Mouse (Mus musculus) lung, embryonic 16.5 days (tissue): ENCODE results near the gene Spata18. TPM values are rescaled to one million over a fixed set of nuclear protein-coding genes. Genes with fewer than 3 reads are reported as not detected.

Experiments used
- ATAC-seq: fragments of 200-750 bp; cut with Nextera tagmentation; 2 replicates; pipeline ENCODE4 v1.8.0; 2017; ENCODE audit warnings: low read depth, mild to moderate bottlenecking, moderate library complexity
- H3K27ac ChIP-seq: fragments of 300-500 bp; sonication (generic); 2 replicates; pipeline ENCODE4 v1.5.1; 2014; ENCODE audit warnings: mild to moderate bottlenecking, control low read depth, low read length
- H3K27me3 ChIP-seq: fragments of 300-500 bp; sonication (generic); 2 replicates; pipeline ENCODE4 v1.6.1; 2014; ENCODE audit warnings: low read depth, low read length, mixed read lengths; ENCODE audit not compliant: control insufficient read depth, insufficient read depth
- H3K36me3 ChIP-seq: fragments of 300-500 bp; sonication (generic); 2 replicates; pipeline ENCODE4 v1.6.1; 2014; ENCODE audit warnings: low read length; ENCODE audit not compliant: control insufficient read depth, insufficient read depth
- H3K4me1 ChIP-seq: fragments of 300-500 bp; sonication (generic); replicated peaks from 2 replicates; pipeline ENCODE4 v1.6.1; 2014; ENCODE audit warnings: low read length, mixed read lengths; ENCODE audit not compliant: control insufficient read depth, insufficient read depth
- H3K4me2 ChIP-seq: fragments of 300-500 bp; sonication (generic); 2 replicates; pipeline ENCODE4 v1.6.1; 2014; ENCODE audit warnings: low read depth, low read length, control low read depth
- H3K4me3 ChIP-seq: fragments of 300-500 bp; sonication (generic); 2 replicates; pipeline ENCODE4 v1.5.1; 2014; ENCODE audit warnings: mild to moderate bottlenecking, low read length, control low read depth
- H3K9ac ChIP-seq: fragments of 300-500 bp; sonication (generic); 2 replicates; pipeline ENCODE4 v1.6.1; 2014; ENCODE audit warnings: low read length, control low read depth
- H3K9me3 ChIP-seq: fragments of 300-500 bp; sonication (generic); 2 replicates; pipeline ENCODE4 v1.6.1; 2016; ENCODE audit warnings: low read length; ENCODE audit not compliant: control insufficient read depth
- WGBS: fragments of 180-500 bp; shearing (Covaris S2); extraction: QIAGEN DNeasy Blood & Tissue Kit; methylation state at CpG from one replicate; pipeline ENCODE4 v1.1.7; 2014; 5-methylcytosine and 5-hydroxymethylcytosine counted together
- polyA plus RNA-seq: library from polyadenylated mRNA; unstranded; fragments of >200 nt; fragmentation: Nextera tagmentation; extraction: Ambion mirVana; gene quantifications from 2 replicates; pipeline ENCODE4 v1.2.1, GENCODE M21; 2015

Gene Spata18
- polyA plus RNA-seq: 4.3 and 5.8 TPM in 2 replicates

- Histone ChIP-seq H3K4me2 (peak within 1 kb of the TSS; percentile 100), H3K4me3 (peak within 1 kb of the TSS; percentile 63), H3K27ac (no peak within 1 kb of the TSS), H3K27me3 (peaks cover 45% of the 10 kb centered on the region), H3K4me1 (peaks cover 27% of the 10 kb centered on the region), H3K9ac (peak within 1 kb of the TSS; percentile 57), H3K36me3 (no peaks in the 10 kb centered on the region), H3K9me3 (no peaks in the 10 kb centered on the region)
- whole genome bisulfite sequencing: under 1% methylated on average over 56 of the region's 57 CpGs
- ATAC-seq: peak; percentile 44
These were observed at the start of gene Spata18 for GRCm38 (mm10) chr5:73651061-73651854. Gene Spata18 (plus strand): TSS chr5:73651379.

- Histone ChIP-seq H3K9me3 (no peaks in the 10 kb centered on the region), H3K36me3 (no peaks in the 10 kb centered on the region), H3K9ac (no peak overlapping the region), H3K27me3 (no peaks in the 10 kb centered on the region), H3K4me1 (no peaks in the 10 kb centered on the region), H3K27ac (no peak overlapping the region), H3K4me3 (no peak overlapping the region), H3K4me2 (no peak overlapping the region)
- WGBS: 71% methylated on average over 3 of the region's 3 CpGs
- ATAC-seq: no peak
These were observed 48.3 kb upstream of the Spata18 start for GRCm38 (mm10) chr5:73602865-73603264.

GRCm38 (mm10) chr5:73604542-73604941 is 46.6 kb upstream of the Spata18 start:
- WGBS: 90% methylated on average over 6 of the region's 6 CpGs
- H3K4me2 ChIP-seq: no peak overlapping the region
- ATAC-seq: no peak
- no peaks in the 10 kb centered on the region for H3K27me3 ChIP-seq
- no peaks in the 10 kb centered on the region for H3K9me3 ChIP-seq
- no peaks in the 10 kb centered on the region for H3K4me1 ChIP-seq
- H3K36me3 ChIP-seq: no peaks in the 10 kb centered on the region
- no peak overlapping the region for H3K27ac ChIP-seq
- H3K9ac ChIP-seq: no peak overlapping the region
- H3K4me3 ChIP-seq: no peak overlapping the region

- Histone ChIP-seq H3K27ac (no peak overlapping the region), H3K27me3 (no peaks in the 10 kb centered on the region), H3K9me3 (peaks cover 2% of the 10 kb centered on the region; the same call in 1 of the 2 replicates), H3K4me2 (no peak overlapping the region), H3K36me3 (no peaks in the 10 kb centered on the region), H3K9ac (no peak overlapping the region), H3K4me3 (no peak overlapping the region), H3K4me1 (no peaks in the 10 kb centered on the region)
- WGBS: 85% methylated on average over 6 of the region's 6 CpGs
- no peak for ATAC-seq
These were observed 46.2 kb upstream of the Spata18 start for GRCm38 (mm10) chr5:73604964-73605363.

GRCm38 (mm10) chr5:73611071-73611470 is 40.1 kb upstream of the Spata18 start:
- WGBS: 88% methylated on average over 4 of the region's 4 CpGs
- H3K36me3 ChIP-seq: no peaks in the 10 kb centered on the region
- H3K4me3 ChIP-seq: no peak overlapping the region
- no peaks in the 10 kb centered on the region for H3K4me1 ChIP-seq
- no peak for ATAC-seq
- peaks cover 2% of the 10 kb centered on the region; the same call in 1 of the 2 replicates for H3K9me3 ChIP-seq
- H3K27ac ChIP-seq: no peak overlapping the region
- no peak overlapping the region for H3K9ac ChIP-seq
- no peak overlapping the region for H3K4me2 ChIP-seq
- H3K27me3 ChIP-seq: no peaks in the 10 kb centered on the region

GRCm38 (mm10) chr5:73613296-73613695 is 37.9 kb upstream of the Spata18 start:
- H3K27ac ChIP-seq: no peak overlapping the region
- no peaks in the 10 kb centered on the region for H3K27me3 ChIP-seq
- H3K4me2 ChIP-seq: no peak overlapping the region
- no peak for ATAC-seq
- no peaks in the 10 kb centered on the region for H3K36me3 ChIP-seq
- no peak overlapping the region for H3K4me3 ChIP-seq
- H3K9ac ChIP-seq: no peak overlapping the region
- 89% methylated on average over 8 of the region's 8 CpGs for WGBS
- peaks cover 2% of the 10 kb centered on the region; the same call in 1 of the 2 replicates for H3K9me3 ChIP-seq
- H3K4me1 ChIP-seq: no peaks in the 10 kb centered on the region

- H3K4me2 ChIP-seq: no peak overlapping the region
- no peak overlapping the region for H3K4me3 ChIP-seq
- no peak overlapping the region for H3K27ac ChIP-seq
- no peak for ATAC-seq
- no peaks in the 10 kb centered on the region for H3K9me3 ChIP-seq
- H3K4me1 ChIP-seq: no peaks in the 10 kb centered on the region
- no peaks in the 10 kb centered on the region for H3K36me3 ChIP-seq
- WGBS: 73% methylated on average over 7 of the region's 7 CpGs
- H3K9ac ChIP-seq: no peak overlapping the region
- no peaks in the 10 kb centered on the region for H3K27me3 ChIP-seq
These were observed 36.0 kb upstream of the Spata18 start for GRCm38 (mm10) chr5:73615211-73615610.

GRCm38 (mm10) chr5:73618969-73619368 is 32.2 kb upstream of the Spata18 start:
- WGBS: 66% methylated on average over 1 of the region's 1 CpGs
- no peaks in the 10 kb centered on the region for H3K36me3 ChIP-seq
- no peak overlapping the region for H3K27ac ChIP-seq
- H3K4me1 ChIP-seq: no peaks in the 10 kb centered on the region
- H3K4me2 ChIP-seq: no peak overlapping the region
- H3K9me3 ChIP-seq: no peaks in the 10 kb centered on the region
- ATAC-seq: no peak
- no peak overlapping the region for H3K9ac ChIP-seq
- H3K4me3 ChIP-seq: no peak overlapping the region
- no peaks in the 10 kb centered on the region for H3K27me3 ChIP-seq

- no peak for ATAC-seq
- Histone ChIP-seq H3K4me3 (no peak overlapping the region), H3K36me3 (no peaks in the 10 kb centered on the region), H3K27ac (no peak overlapping the region), H3K4me1 (no peaks in the 10 kb centered on the region), H3K9ac (no peak overlapping the region), H3K4me2 (no peak overlapping the region), H3K9me3 (no peaks in the 10 kb centered on the region), H3K27me3 (no peaks in the 10 kb centered on the region)
- WGBS: 38% methylated on average over 1 of the region's 1 CpGs
These were observed 25.7 kb upstream of the Spata18 start for GRCm38 (mm10) chr5:73625505-73625904.
